Comparison of ENCODE assay signal across 8 mouse cellular contexts in genomic region chr6:136920320-136921257, GRCm38 (mm10). TPM values are rescaled to one million over a fixed set of nuclear protein-coding genes. Genes with fewer than 3 reads are reported as not detected.
A peak's percentile ranks its signal among the peaks of the same experiment; 100 is the strongest.
DNase-seq lines count a peak whose midpoint lies in the region; ATAC-seq lines count a peak whose summit lies in the region.

No protein-coding gene starts in this region.

- H3K4me2 ChIP-seq in embryonic facial prominence, embryonic 15.5 days (replicated peaks) = no peak overlapping the region
- no peak overlapping the region for H3K4me2 ChIP-seq in heart, embryonic 11.5 days
- no peak overlapping the region for H3K4me2 ChIP-seq in kidney, embryonic 16.5 days (replicated peaks; ENCODE audit: low read depth, low read length)
- H3K4me2 ChIP-seq in neural tube, embryonic 11.5 days (ENCODE audit: low read depth) = no peak overlapping the region

- H3K27me3 ChIP-seq in embryonic facial prominence, embryonic 15.5 days = no peaks in the 10 kb centered on the region
- H3K27me3 ChIP-seq in heart, embryonic 11.5 days (ENCODE audit: control insufficient read depth, insufficient read depth, low read length) = no peaks in the 10 kb centered on the region
- no peaks in the 10 kb centered on the region for H3K27me3 ChIP-seq in kidney, embryonic 16.5 days (ENCODE audit: insufficient read depth, low read length)
- no peaks in the 10 kb centered on the region for H3K27me3 ChIP-seq in neural tube, embryonic 11.5 days (ENCODE audit: control insufficient read depth, insufficient read depth, low read length)

- no peaks in the 10 kb centered on the region for H3K9me3 ChIP-seq in embryonic facial prominence, embryonic 15.5 days (replicated peaks)
- no peaks in the 10 kb centered on the region for H3K9me3 ChIP-seq in heart, embryonic 11.5 days (replicated peaks; ENCODE audit: control insufficient read depth, low read length)
- no peaks in the 10 kb centered on the region for H3K9me3 ChIP-seq in kidney, embryonic 16.5 days (ENCODE audit: low read length)
- H3K9me3 ChIP-seq in neural tube, embryonic 11.5 days (ENCODE audit: control insufficient read depth, low read length) = no peaks in the 10 kb centered on the region

- 43% methylated on average over 16 of the region's 16 CpGs for WGBS in embryonic facial prominence, embryonic 15.5 days
- 39% methylated on average over 16 of the region's 16 CpGs for WGBS in heart, embryonic 11.5 days (ENCODE audit: insufficient replicate concordance)
- 33% methylated on average over 16 of the region's 16 CpGs for WGBS in kidney, embryonic 16.5 days
- WGBS in neural tube, embryonic 11.5 days = 42% methylated on average over 16 of the region's 16 CpGs

- H3K4me1 ChIP-seq in embryonic facial prominence, embryonic 15.5 days = peaks cover 13% of the 10 kb centered on the region; the same call in 1 of the 2 replicates
- H3K4me1 ChIP-seq in heart, embryonic 11.5 days (ENCODE audit: control insufficient read depth, insufficient read depth, low read length) = peaks cover 3% of the 10 kb centered on the region; the same call in 1 of the 2 replicates
- peaks cover 3% of the 10 kb centered on the region; the same call in 1 of the 2 replicates for H3K4me1 ChIP-seq in kidney, embryonic 16.5 days (ENCODE audit: insufficient read depth, low read length)
- no peaks in the 10 kb centered on the region for H3K4me1 ChIP-seq in neural tube, embryonic 11.5 days (ENCODE audit: control insufficient read depth, insufficient read depth, low read length)

- peak; percentile 41; the same call in 1 of the 2 replicates for ATAC-seq in embryonic facial prominence, embryonic 15.5 days (ENCODE audit: insufficient number of reproducible peaks, low FRiP score, low TSS enrichment, low read depth)
- ATAC-seq in heart, embryonic 11.5 days (replicated peaks; ENCODE audit: insufficient number of reproducible peaks, low FRiP score, low TSS enrichment) = 0 out of 2 replicates have a peak, but pooled peaks have one; percentile 28
- peak; percentile 46; the same call in 1 of the 2 replicates for ATAC-seq in kidney, embryonic 16.5 days (ENCODE audit: low FRiP score, low TSS enrichment)
- ATAC-seq in neural tube, embryonic 11.5 days (ENCODE audit: insufficient read depth, low FRiP score, low TSS enrichment) = no peak

- no peak overlapping the region for H3K9ac ChIP-seq in embryonic facial prominence, embryonic 15.5 days
- H3K9ac ChIP-seq in heart, embryonic 11.5 days (ENCODE audit: low read depth, low read length) = no peak overlapping the region
- H3K9ac ChIP-seq in kidney, embryonic 16.5 days (replicated peaks; ENCODE audit: low read length) = 0 out of 2 replicates have a peak overlapping the region, but pooled peaks have one; percentile 31
- no peak overlapping the region for H3K9ac ChIP-seq in neural tube, embryonic 11.5 days (ENCODE audit: low read length)

- no peak overlapping the region for H3K4me3 ChIP-seq in embryonic facial prominence, embryonic 15.5 days (replicated peaks)
- no peak overlapping the region for H3K4me3 ChIP-seq in heart, embryonic 11.5 days (ENCODE audit: low read depth, low read length)
- H3K4me3 ChIP-seq in kidney, embryonic 16.5 days (ENCODE audit: low read length) = no peak overlapping the region
- H3K4me3 ChIP-seq in neural tube, embryonic 11.5 days (ENCODE audit: low read depth, low read length) = no peak overlapping the region

- H3K27ac ChIP-seq in embryonic facial prominence, embryonic 15.5 days (replicated peaks) = no peak overlapping the region
- H3K27ac ChIP-seq in heart, embryonic 11.5 days (ENCODE audit: low read depth, low read length) = no peak overlapping the region
- H3K27ac ChIP-seq in kidney, embryonic 16.5 days (ENCODE audit: low read length) = no peak overlapping the region
- H3K27ac ChIP-seq in neural tube, embryonic 11.5 days (ENCODE audit: low read depth, low read length) = no peak overlapping the region

- peak; percentile 67 for DNase-seq in CD4-positive helper T cell, adult 2 months (ENCODE audit: low read depth, low spot score)
- peak; percentile 85 for DNase-seq in adrenal gland, postnatal 14 days
- DNase-seq in liver = peak; percentile 65
- peak; percentile 56 for DNase-seq in neural tube, embryonic 11.5 days (ENCODE audit: low spot score)
- peak; percentile 43 for DNase-seq in telencephalon, adult 2 months (ENCODE audit: low read depth, low spot score)

- no peaks in the 10 kb centered on the region; the same call in 1 of the 2 replicates for H3K36me3 ChIP-seq in embryonic facial prominence, embryonic 15.5 days
- no peaks in the 10 kb centered on the region for H3K36me3 ChIP-seq in heart, embryonic 11.5 days (ENCODE audit: control insufficient read depth, insufficient read depth, low read length)
- no peaks in the 10 kb centered on the region for H3K36me3 ChIP-seq in kidney, embryonic 16.5 days (ENCODE audit: insufficient read depth, low read length)
- no peaks in the 10 kb centered on the region for H3K36me3 ChIP-seq in neural tube, embryonic 11.5 days (ENCODE audit: control insufficient read depth, insufficient read depth, low read length)

RNA-seq across cellular contexts. Expression of gene Erp27, which starts 1.4 kb away (rescaled TPM):
- total RNA-seq in adrenal gland, postnatal 14 days (2021) = 0.30 TPM in 1 of 2 replicates, not detected in the other
- 0.60 and 0.80 TPM in 2 replicates for polyA plus RNA-seq in embryonic facial prominence, embryonic 15.5 days (2015; fragmentation: Nextera tagmentation; extraction: Ambion mirVana)
- 1.3 and 1.5 TPM in 2 replicates for polyA plus RNA-seq in heart, embryonic 11.5 days (2014; fragmentation: Nextera tagmentation; extraction: Ambion mirVana)
- polyA plus RNA-seq in kidney, embryonic 16.5 days (2015; fragmentation: Nextera tagmentation; extraction: Ambion mirVana) = 0.22 and 0.23 TPM in 2 replicates
- 0.23 and 0.50 TPM in 2 replicates for polyA plus RNA-seq in neural tube, embryonic 11.5 days (2014; fragmentation: Nextera tagmentation; extraction: Ambion mirVana)

RNA-seq across cellular contexts. Expression of gene Pde6h, which starts 3.0 kb away (rescaled TPM):
- total RNA-seq in adrenal gland, postnatal 14 days (2021) = 0.44 TPM in 1 of 2 replicates, not detected in the other
- not detected in 2 replicates for polyA plus RNA-seq in embryonic facial prominence, embryonic 15.5 days (2015; fragmentation: Nextera tagmentation; extraction: Ambion mirVana)
- 0.43 TPM in 1 of 2 replicates, not detected in the other for polyA plus RNA-seq in heart, embryonic 11.5 days (2014; fragmentation: Nextera tagmentation; extraction: Ambion mirVana)
- polyA plus RNA-seq in kidney, embryonic 16.5 days (2015; fragmentation: Nextera tagmentation; extraction: Ambion mirVana) = 0.49 and 0.55 TPM in 2 replicates
- polyA plus RNA-seq in neural tube, embryonic 11.5 days (2014; fragmentation: Nextera tagmentation; extraction: Ambion mirVana) = not detected in 2 replicates

RNA-seq across cellular contexts. Expression of gene Arhgdib, which starts 21.1 kb away (rescaled TPM):
- 24.4 and 62.7 TPM in 2 replicates for total RNA-seq in adrenal gland, postnatal 14 days (2021)
- polyA plus RNA-seq in embryonic facial prominence, embryonic 15.5 days (2015; fragmentation: Nextera tagmentation; extraction: Ambion mirVana) = 140 and 145 TPM in 2 replicates
- polyA plus RNA-seq in heart, embryonic 11.5 days (2014; fragmentation: Nextera tagmentation; extraction: Ambion mirVana) = 115 and 128 TPM in 2 replicates
- 67.6 and 69.5 TPM in 2 replicates for polyA plus RNA-seq in kidney, embryonic 16.5 days (2015; fragmentation: Nextera tagmentation; extraction: Ambion mirVana)
- polyA plus RNA-seq in neural tube, embryonic 11.5 days (2014; fragmentation: Nextera tagmentation; extraction: Ambion mirVana) = 27.2 and 29.7 TPM in 2 replicates

RNA-seq across cellular contexts. Expression of gene Mgp, which starts 45.0 kb away (rescaled TPM):
- total RNA-seq in adrenal gland, postnatal 14 days (2021) = 177 and 231 TPM in 2 replicates
- 211 and 283 TPM in 2 replicates for polyA plus RNA-seq in embryonic facial prominence, embryonic 15.5 days (2015; fragmentation: Nextera tagmentation; extraction: Ambion mirVana)
- polyA plus RNA-seq in heart, embryonic 11.5 days (2014; fragmentation: Nextera tagmentation; extraction: Ambion mirVana) = 73.6 and 75.1 TPM in 2 replicates
- polyA plus RNA-seq in kidney, embryonic 16.5 days (2015; fragmentation: Nextera tagmentation; extraction: Ambion mirVana) = 226 and 274 TPM in 2 replicates
- 8.3 and 10.3 TPM in 2 replicates for polyA plus RNA-seq in neural tube, embryonic 11.5 days (2014; fragmentation: Nextera tagmentation; extraction: Ambion mirVana)
